Mouse (Mus musculus) cerebellum, adult 11-12 months (tissue): Measurements from ENCODE around the gene Acot3.
"Not testable (repeated sequence)": the region's sequence is repeated elsewhere in the genome, so short reads cannot be mapped to it uniquely, and the experiment has no call there.

Experiments used
- DNase-seq: peaks from one replicate; pipeline ENCODE4 v3.0.0; 2022

Gene Acot3

DNA sequence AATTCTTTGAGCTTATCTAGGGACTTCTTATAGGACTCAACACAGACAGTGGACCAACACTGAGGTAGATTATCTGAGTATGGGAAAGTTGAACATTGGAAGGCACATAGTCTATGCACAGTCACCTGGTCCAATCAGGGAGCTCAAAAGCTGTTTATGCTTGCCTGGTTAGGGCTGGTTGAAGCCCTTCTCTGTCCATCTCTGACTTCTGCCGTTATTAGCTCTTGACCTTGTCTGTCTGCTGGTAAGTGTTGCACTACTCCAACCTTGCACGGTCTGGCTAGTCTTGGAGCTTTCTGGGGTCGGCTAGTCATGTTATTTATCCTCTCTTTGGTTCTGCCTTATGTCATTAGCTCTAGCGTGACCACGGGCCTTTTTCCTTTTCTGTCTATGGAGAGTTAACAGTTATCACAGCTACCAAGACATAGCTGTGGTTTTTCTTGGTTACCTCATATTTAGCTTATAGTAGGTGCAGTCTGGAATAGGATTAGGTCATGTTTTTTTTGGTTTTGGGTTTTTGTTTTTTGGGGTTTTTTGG, at the start of gene Acot3:
TSS of gene Acot3 (plus strand) at position 208 of the 538 bp plus-strand sequence.
- no peak for DNase-seq

DNA sequence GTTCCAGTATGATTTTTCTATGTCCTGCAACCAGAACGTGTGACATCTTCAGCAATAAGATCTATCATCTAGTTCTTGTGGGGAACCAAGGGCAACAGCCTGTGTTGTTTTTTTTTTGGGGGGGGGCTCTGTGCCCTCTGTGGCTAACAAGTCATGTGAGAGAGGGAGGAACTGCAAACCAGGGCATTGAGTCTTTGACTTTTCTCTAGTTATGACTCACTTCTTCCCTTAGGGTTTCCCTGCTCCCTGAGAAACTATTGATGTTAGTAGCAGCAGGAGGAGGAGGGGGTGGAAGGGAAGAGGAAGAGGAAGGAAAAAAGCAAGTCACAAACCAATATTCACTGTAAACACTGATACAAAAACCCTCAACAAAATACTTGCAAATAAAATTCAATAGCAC, 48.1 kb upstream of the Acot3 start:
- no peak for DNase-seq

DNA sequence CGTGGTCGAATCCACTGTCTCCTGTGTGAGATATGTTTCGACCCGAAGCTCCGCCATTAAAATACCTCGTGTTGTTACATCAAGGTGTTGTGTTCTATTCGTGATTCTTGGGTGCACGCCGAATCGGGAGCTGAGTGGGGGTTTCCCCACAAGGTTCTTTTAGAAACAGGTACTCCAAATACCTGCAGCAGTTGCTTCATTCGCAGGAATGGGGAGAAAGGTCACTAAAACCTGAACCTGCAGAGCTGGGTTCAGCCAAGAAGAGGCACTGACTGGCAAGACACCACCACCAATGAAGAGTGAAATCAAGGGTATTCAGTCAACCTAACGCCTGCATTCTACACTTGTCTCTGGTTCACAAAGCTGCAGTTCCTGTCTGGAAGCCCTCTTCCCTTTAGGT, 43.7 kb upstream of the Acot3 start:
- no peak for DNase-seq

DNA sequence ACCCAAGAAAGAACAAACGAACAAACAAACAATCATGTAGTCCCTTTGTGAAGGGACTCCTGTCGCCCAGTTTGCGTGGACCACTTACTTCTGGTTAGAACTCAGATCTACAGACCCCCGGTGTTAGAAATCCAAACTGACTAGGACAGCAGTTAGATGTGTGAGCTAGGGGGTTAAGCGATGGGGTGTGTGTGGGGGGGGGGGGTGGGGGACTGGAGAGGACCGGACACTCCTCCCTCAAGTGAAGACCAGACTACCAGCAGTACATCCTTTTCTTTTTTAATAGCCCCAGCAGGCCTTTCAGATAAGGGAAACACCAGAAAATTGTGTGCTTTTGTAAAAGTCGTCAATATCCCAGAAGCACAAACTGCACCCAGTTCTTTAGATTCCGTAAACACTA, 43.2 kb upstream of the Acot3 start:
- DNase-seq, result no peak

DNA sequence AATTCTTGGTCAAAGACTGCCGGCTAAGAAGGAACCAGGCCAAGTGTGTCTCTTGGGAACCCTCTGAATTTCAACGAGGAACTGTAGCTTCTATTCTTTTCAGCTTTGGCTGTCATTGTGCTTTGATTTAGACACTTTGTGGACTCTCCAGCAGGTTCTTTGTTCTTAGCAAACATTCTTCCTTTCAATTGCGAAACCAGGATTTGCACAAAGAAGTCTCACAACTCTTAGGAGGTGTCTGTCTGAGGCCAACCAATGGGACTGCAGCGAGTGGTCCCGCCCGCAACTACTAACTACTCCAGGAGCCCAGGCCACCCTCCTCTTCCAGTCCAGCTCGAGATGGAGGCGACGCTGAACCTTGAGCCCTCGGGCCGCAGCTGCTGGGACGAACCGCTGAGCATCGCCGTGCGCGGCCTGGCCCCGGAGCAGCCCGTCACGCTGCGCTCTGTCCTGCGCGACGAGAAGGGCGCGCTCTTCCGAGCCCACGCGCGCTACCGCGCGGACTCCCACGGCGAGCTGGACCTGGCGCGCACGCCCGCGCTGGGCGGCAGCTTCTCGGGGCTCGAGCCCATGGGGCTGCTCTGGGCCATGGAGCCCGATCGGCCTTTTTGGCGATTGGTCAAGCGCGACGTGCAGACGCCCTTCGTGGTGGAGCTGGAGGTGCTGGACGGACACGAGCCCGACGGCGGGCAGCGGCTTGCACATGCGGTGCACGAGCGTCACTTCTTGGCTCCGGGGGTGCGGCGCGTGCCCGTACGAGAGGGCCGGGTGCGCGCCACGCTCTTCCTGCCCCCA, 42.6 kb upstream of the Acot3 start, which contains the start of gene Acot1:
TSS of gene Acot1 (plus strand) at position 320 of the 795 bp plus-strand sequence.
- peak; percentile 41 for DNase-seq

DNA sequence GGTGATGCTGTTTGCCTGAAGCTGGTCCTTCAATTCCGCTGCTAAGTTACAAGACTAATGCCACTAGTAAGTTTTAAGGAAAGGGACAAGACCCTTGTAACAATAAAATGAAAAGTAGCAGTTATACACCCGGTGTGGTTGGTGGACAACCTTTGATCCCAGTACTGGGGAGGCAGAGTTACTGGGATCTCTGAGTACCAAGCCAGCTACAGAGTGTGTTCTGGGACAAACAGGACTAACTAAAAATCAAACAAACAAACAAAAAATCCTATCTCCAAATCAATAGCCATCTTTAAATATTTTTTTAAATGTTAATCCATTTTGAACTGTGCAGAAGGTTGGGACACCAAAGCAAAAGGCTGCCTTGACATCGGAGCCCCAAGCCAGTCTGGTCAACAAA, 41.7 kb upstream of the Acot3 start:
- no peak for DNase-seq

DNA sequence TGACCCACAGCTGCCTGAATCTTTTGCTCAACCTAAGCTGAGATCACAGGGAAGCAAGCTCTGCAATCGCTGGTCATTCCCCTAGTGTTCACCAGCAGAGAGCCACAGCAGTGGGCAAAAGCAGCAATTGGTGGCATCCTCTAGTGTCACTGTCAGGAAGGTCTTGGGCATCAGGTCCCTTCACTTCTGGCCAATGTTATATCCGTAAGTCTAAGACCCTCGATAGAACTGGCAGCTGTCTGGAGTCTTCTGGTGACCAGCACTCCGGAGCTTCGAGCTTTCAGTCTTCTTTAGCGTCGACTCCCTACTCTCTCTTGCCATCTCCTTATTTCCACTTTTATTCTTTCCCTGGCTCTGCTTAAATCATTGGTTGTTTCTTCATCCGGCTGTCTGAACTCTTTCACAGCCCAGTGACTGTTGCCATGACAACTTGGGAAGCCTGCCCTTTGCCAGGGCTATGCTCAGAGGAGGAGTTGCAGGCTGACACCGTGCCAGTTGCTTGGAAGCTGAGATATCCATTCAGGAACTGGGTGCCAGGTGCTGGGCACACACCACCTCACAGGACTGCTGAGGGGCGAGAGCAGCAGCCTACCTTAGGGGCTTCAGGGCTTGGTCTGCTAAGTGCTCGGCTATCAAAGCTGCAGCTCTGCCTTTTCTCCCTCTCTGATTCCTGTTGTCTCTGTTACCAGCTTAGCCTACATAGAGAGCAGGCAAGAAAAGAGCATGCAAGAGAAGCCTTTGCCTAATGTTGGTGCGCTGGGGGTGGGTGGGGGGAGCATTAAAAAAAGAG, 40.5 kb upstream of the Acot3 start:
- DNase-seq, result peak; percentile 77

DNA sequence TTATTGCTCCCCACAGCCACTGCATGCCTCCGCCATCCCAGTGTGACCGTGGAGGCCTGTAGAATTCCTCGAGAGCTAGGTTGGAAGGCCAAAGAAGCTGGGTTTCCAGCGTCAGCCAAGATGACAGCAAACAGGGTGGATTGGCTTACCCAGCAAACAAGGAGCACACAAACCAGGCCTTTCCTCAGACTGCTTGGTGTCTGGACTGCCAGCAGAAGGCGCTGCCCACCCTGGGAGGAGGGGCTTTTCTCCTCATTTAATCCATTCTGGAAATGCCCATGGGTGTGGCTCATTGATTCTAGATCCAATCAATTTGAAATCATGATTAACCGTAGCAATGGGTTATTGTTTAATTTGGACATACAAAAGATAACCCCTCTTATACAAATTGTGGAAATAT, 38.8 kb upstream of the Acot3 start:
- DNase-seq, result no peak

DNA sequence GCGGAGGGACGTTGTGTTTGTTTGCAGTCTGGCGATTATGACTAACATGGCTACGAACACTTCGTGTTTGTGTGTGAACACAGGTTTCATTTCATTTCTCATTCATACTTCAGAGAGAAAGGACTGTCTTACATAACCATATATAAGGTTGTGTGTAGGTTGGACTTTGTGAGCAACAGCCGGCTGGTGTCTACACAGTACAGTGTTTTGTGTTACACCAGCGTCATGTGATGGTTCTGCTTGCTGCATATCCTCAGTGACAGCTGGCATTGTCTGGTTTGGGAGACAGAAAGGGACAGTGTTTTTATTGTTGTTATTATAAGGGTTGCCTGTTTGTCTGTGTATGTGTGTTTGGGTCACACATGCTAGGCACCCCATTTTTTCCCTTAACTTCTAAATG, 38.2 kb upstream of the Acot3 start:
- no peak for DNase-seq

DNA sequence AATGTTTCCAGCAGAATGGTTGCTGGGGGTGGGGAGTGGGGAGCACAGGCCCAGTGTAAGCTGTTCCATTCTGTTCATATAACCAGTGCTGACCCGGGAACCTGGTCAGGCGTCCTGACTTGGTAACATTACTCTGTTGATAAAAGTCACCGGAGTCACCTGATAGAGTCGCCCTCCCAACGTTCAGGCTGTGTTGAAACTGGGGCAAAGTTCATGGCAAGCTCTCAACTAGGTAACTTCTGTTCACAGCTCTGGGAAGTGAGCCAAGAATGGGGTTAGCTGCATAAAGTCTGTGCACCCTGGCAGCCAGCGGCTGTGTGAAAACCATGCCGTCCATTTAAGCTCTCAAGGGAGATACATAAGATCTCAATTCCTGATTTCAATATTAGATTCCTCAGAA, 31.4 kb upstream of the Acot3 start:
- not testable (repeated sequence) for DNase-seq

DNA sequence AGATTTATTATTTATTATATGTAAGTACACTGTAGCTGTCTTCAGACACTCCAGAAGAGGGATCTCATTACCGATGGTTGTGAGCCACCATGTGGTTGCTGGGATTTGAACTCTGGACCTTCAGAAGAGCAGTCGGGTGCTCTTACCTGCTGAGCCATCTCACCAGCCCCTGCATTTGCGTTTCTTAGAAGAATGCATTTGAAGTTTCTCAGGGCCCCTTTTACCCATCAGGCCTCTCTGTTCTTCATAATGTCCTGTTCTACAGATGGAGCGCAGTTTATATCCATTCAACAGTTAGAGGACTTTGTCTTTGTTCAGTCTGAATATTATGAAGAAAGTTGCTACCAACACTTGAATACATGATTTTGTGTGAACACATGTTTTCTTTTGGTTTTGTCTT, 29.7 kb upstream of the Acot3 start:
- not testable (repeated sequence) for DNase-seq

DNA sequence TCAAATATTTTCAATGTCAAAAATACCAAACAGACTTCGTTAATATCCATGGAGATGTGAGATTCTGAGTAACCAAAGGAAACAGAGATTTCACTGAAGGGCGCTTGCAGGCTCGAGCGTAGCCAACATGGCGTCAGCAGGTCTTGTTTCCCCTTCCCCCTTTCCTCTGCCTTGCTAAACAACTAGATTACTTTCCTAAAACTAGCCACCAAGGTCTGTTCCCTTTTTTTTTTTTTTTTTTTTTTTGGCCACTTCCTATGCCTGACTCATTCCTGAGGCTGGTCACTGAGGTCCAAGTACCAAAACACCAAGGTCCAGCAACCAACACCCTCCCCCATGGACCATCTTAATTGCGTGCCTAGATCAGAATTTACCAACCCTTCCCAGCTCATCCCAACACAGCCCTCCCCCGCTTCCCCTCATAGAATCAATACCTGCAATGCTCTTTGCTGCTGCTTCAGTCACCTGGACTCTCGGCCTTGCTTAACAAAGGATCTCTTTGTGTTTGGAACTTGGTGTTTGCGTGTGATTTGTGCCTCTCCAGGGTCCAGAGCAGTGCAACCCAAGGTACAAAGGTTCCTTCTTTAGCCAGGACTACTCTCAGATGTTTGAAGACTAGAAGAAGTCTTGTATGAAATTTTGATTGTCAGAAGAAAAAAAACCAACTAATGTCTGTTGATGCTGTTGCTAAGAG, 28.7 kb upstream of the Acot3 start:
- DNase-seq, result no peak

DNA sequence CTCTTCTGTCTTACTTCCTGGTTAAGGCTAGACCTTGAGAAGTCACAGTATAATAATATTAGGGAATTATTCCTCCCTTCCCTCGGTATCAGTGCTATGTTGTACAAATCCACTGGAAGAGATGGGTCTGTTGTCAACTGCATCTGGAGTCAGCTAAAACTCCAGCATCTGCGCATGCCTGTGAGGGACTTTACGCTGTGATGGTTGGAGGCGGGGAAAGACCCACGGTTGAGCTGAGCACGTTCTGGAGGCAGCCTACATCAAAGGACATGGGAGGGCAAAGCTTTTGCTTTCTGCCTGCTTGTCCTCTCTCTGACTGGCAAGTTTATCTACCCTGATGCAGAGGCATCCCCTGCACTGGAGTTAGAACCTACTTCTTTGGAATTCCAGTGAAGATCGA, 26.1 kb upstream of the Acot3 start:
- DNase-seq, result no peak

DNA sequence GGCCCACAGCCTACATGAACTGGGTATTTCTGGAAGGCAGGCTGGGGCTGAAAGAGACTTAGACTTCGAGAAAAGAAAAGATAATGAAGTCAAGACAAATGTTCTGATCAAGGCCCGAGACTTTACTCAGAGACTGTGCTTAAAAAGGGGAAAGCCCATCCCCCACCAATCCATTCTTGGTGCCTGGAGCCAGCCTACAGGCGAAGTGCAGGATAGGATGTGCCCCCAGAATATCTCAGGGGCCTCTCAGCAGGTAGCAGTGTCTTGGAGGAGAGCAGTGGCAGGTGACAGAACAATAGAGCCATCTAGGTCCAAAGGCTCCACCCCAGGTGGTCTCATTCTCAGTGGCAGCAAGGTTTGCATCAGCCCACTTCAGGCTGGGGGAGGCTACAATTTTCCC, 23.6 kb upstream of the Acot3 start:
- DNase-seq, result not testable (repeated sequence)

DNA sequence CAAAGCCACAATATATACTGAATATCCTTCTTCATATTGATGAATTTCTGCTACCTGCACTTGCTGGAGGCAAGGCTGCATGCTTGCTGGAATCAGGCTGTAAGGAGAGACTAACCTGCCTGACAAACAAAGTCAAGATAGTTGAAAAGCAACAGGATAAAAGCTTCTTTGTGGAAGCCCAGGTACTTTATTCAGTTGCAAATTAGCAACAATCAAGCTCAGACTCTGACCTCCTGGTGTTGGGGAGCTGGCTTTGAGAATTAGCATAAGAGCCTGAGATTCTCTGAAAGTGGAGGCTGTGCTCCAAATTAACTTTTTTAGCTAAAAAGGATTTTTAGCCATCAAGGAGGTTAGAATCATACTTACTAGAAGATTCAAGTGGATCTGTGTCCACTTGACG, 22.9 kb upstream of the Acot3 start:
- not testable (repeated sequence) for DNase-seq

DNA sequence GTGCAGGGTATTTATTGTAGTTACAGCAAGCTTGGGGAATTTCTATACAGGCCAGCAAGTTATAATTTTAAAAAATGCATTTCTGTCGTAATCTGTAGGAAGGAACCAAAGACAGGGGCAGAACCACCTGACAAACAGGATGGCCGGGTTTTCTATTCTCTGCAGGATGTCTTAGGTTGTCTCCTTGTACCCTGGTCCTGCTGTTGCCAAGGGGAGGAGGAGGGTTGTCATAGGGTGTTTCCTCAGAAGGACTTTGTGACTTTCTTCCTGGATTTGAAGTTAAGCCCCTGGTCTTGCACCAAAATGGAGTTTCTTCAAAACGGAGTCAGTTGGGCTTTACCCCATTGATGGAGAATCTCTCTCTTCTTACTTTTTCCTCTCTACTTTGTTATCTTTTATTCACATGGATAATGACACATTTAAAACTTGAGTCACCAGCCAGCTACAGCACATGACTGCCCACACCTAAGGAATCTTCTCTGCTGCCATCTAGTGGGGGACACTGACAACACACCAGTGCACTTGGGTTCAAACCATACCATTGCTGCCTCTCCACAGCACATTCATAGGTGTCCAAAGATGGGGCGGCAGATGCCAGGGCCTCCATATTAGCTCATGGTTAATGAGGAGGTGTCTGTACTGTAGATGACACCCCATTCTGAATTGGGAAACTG, 21.1 kb upstream of the Acot3 start:
- DNase-seq, result peak; percentile 63

DNA sequence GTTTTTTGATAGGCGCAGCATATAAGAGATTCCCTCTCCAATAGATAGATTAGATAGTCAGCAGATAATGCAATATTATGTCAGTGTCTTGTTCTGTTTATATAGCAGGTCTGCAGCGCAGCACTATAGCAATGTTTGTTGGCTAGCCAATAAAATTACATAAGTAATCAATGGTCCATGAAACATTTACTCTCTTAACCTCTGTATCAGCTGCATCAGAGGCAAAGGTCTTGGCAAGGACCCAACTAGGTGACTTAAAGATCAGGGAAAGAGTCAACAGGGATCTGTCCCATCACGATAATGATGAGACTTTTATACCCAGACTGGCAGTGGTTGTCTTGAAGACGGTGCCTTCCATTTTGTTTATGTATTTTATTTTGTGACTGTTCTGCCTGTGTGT, 19.1 kb upstream of the Acot3 start:
- DNase-seq, result no peak

DNA sequence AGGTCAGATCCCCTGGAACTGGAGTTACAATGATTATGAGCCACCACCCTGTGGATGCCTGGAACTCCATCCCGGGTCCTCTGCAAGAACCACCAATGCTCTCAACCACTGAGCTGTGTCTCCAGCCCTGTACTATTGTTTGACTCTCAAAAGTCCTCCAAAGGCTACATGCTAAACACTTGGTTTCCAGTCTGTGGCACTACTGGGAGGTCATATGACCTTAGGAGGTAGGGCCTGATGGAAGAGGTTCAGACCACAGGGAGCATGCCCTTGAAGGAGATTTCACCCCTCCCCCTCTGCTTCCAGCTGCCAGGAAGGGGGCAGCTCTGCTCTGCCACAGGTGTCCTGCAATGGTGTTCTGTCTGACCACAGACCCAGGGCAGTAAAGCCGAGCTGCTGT, 18.6 kb upstream of the Acot3 start:
- not testable (repeated sequence) for DNase-seq

DNA sequence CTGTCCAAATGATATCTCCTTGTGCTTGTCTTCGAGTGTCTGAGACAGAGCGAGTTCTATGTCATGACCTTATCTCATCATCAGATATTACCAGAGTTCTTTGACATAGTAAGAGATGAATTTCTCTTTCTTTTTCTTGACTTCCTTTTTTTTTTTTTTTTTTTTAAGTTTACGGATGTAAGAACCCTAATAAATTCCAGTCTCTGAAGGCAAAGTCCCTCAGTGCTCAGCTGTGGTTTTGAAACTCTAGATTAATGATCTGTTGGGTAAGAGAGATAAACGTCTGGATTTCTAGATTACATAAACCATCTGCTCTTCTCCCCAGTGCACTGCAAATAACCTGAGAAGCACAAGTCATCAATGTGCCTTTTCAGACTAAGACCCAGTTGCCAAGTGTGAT, 17.8 kb upstream of the Acot3 start:
- DNase-seq, result no peak

DNA sequence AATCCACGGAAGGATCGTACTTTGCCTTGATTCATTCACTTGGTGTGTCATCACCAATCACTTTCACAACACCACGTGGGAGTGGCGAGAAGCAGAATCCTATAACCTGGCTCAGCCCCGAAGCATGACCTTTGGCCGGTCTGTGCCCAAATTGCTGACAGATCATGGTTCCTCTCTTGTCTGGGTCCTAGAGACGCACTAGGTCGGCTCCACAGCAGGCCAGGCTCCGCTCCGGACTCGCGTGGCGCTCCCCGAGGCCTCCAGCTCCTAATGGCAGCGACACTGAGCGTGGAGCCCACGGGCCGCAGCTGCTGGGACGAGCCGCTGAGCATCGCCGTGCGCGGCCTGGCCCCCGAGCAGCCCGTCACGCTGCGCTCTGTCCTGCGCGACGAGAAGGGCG, 13.7 kb upstream of the Acot3 start, which contains the start of gene Acot4:
TSS of gene Acot4 (plus strand) at position 139 of the 400 bp plus-strand sequence.
- not testable (repeated sequence) for DNase-seq

DNA sequence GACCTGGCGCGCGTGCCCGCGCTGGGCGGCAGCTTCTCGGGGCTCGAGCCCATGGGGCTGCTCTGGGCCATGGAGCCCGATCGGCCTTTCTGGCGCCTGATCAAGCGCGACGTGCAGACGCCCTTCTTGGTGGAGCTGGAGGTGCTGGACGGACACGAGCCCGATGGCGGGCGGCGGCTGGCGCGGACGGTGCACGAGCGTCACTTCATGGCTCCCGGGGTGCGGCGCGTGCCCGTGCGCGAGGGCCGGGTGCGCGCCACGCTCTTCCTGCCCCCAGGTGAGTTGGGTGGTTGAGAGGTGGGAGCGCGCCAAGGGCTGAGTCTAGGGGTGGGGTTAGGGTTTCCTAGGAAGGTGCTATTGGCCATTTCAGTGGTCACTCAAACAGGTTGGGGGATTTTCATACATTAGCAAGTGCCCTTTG, 13.2 kb upstream of the Acot3 start, which contains the start of gene Gm49366:
TSS of gene Gm49366 (plus strand) at position 245 of the 421 bp plus-strand sequence.
- peak; percentile 62 for DNase-seq

DNA sequence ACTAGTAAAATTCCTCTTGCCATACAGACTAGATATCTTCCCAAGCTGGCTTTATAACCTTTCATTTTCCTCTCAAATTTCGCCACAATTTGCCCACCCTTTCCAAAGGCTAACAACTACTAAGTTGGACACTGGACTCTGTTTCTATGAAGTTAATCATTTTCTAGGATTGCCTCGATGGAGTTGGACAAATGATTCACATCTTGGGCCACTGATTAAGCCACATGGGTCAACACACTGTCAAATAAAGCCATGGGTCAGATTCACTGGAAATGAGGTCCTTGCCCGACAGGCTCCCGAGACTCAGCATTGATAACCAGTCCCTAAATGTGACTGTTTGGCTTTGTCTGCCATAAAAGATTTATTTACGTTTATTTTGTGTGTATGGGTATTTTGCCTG, 9.7 kb upstream of the Acot3 start:
- no peak for DNase-seq
